Mouse (Mus musculus) heart, postnatal 14 days (tissue): ENCODE measurements at regions not wholly inside any gene's neighbourhood (a gene's known extent, or its start where the extent isn't known, plus 50 kb on each side); places are given as distances from the start of the nearest gene placed in this dataset.
"Not testable (repeated sequence)": the region's sequence is repeated elsewhere in the genome, so short reads cannot be mapped to it uniquely, and the experiment has no call there.

Experiments used
- DNase-seq, 2 experiments: peaks; one replicate each; pipeline ENCODE4 v3.0.0; 2021 to 2022
- intact Hi-C: fragments of 180-260 bp; cut with DNase I; formaldehyde crosslinking; loops from one replicate; pipeline ENCODE4 v1.15.1; 2025

- no peak for DNase-seq
These were observed 385.3 kb upstream of the Tnc start for GRCm38 (mm10) chr4:64432097-64432496.

GRCm38 (mm10) chr4:64437744-64438594 lies 391.2 kb upstream of the Tnc start:
- intact Hi-C loops: no loop called here
- DNase-seq: peak; percentile 7 to 21

More at GRCm38 (mm10) chr4:64432097-64432496, 385.3 kb upstream of the Tnc start:
- intact Hi-C loops: no loop called here

GRCm38 (mm10) chr4:64451442-64451841 lies 404.6 kb upstream of the Tnc start:
- no peak for DNase-seq
- intact Hi-C loops: no loop called here

GRCm38 (mm10) chr4:64451946-64452345 lies 405.1 kb upstream of the Tnc start:
- no peak for DNase-seq

GRCm38 (mm10) chr4:64492260-64492962 lies 445.6 kb upstream of the Tnc start:
- intact Hi-C loops: loop anchor here (5.0 to 10.0 kb wide), 4 partner anchors 545 to 1078 kb away; no protein-coding TSS in a partner anchor

More at GRCm38 (mm10) chr4:64451946-64452345, 405.1 kb upstream of the Tnc start:
- intact Hi-C loops: no loop called here

GRCm38 (mm10) chr4:64497759-64498158 lies 450.9 kb upstream of the Tnc start:
- DNase-seq: not testable (repeated sequence)
- intact Hi-C loops: loop anchor here (10.0 kb wide), 2 partner anchors 993 to 1083 kb away; no protein-coding TSS in a partner anchor

More at GRCm38 (mm10) chr4:64492260-64492962, 445.6 kb upstream of the Tnc start:
- no peak for DNase-seq

- intact Hi-C loops: no loop called here
- no peak for DNase-seq
These were observed 454.0 kb upstream of the Tnc start for GRCm38 (mm10) chr4:64500635-64501395.

GRCm38 (mm10) chr4:64521883-64522282 lies 475.1 kb upstream of the Tnc start:
- intact Hi-C loops: loop anchor here (2.0 kb wide), 1 partner anchor 975 kb away; no protein-coding TSS in a partner anchor
- DNase-seq: no peak

GRCm38 (mm10) chr4:64527724-64528332 lies 481.0 kb upstream of the Tnc start:
- intact Hi-C loops: no loop called here
- no peak for DNase-seq

- intact Hi-C loops: loop anchor here (5.0 kb wide), 1 partner anchor 1057 kb away; no protein-coding TSS in a partner anchor
These were observed 483.8 kb upstream of the Tnc start for GRCm38 (mm10) chr4:64530585-64530984.

GRCm38 (mm10) chr4:64533019-64533418 lies 486.2 kb upstream of the Tnc start:
- intact Hi-C loops: loop anchor here (5.0 kb wide), 1 partner anchor 1054 kb away; no protein-coding TSS in a partner anchor
- DNase-seq: peak; percentile 8 to 21

More at GRCm38 (mm10) chr4:64530585-64530984, 483.8 kb upstream of the Tnc start:
- DNase-seq: peak in 1 of 2 experiments; percentile 20

GRCm38 (mm10) chr4:64535554-64536253 lies 488.9 kb upstream of the Tnc start:
- DNase-seq: no peak
- intact Hi-C loops: no loop called here

GRCm38 (mm10) chr4:64538009-64538408 lies 491.2 kb upstream of the Tnc start:
- DNase-seq: no peak
- intact Hi-C loops: no loop called here

- no peak for DNase-seq
These were observed 497.9 kb upstream of the Tnc start for GRCm38 (mm10) chr4:64544576-64545185.

GRCm38 (mm10) chr4:64546386-64546785 lies 499.6 kb upstream of the Tnc start:
- intact Hi-C loops: no loop called here
- DNase-seq: no peak

More at GRCm38 (mm10) chr4:64544576-64545185, 497.9 kb upstream of the Tnc start:
- intact Hi-C loops: no loop called here

GRCm38 (mm10) chr4:64562511-64562910 lies 515.7 kb upstream of the Tnc start:
- intact Hi-C loops: no loop called here
- no peak for DNase-seq

GRCm38 (mm10) chr4:64563996-64564395 lies 517.2 kb upstream of the Tnc start:
- DNase-seq: no peak
- intact Hi-C loops: no loop called here

GRCm38 (mm10) chr4:64570666-64571065 lies 523.9 kb upstream of the Tnc start:
- intact Hi-C loops: no loop called here

GRCm38 (mm10) chr4:64575901-64576300 lies 529.1 kb upstream of the Tnc start:
- no peak for DNase-seq
- intact Hi-C loops: no loop called here

More at GRCm38 (mm10) chr4:64570666-64571065, 523.9 kb upstream of the Tnc start:
- no peak for DNase-seq
